Mouse (Mus musculus) liver (tissue): Measurements from ENCODE around the gene Ftcd.

ENCODE experiments used
- DNase-seq: peaks from one replicate; pipeline ENCODE4 v3.0.0-alpha.2; 2020; ENCODE audit warnings: mixed read lengths

Gene Ftcd

DNA sequence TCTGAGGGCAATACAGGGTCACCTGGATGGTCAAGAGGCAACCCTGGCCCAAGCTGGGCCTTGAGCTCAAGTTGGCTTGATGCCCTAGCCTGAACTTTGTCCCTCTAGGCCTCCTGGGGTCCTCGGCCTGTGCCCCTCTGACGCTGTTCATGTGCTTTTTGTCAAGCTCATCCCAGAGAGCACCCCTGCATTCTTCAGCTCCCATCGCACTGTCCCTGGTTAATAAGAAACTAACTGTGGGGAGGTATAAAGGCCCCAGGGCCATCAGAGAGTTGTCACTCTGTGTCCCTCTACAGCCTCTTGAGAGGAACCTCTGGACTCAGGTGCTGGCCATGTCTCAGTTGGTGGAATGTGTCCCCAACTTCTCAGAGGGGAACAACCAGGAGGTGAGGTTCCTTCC lies at the start of gene Ftcd:
TSS of gene Ftcd (plus strand) at position 275 of the 400 bp plus-strand sequence.
- DNase-seq: peak; percentile 35

DNA sequence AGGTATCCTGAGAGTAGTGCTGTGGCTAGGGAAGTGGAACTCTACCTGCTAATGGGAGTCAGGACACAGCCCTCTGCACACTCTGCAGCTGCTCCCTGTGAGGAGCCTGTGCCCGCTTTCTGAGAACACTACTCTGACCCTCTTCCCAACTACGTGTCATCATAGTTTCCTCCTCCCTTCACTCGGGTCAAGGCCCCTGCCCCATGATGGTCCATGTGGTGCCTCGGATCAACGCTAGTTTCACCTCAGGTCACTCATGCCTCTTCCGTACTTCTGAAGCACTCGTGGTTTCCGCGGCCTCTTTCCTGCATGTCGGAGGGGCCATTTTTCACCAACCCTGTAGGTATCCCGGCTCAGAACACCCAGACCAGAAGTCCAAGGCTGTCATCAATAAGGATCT lies 44.5 kb upstream of the Ftcd start:
- no peak for DNase-seq

DNA sequence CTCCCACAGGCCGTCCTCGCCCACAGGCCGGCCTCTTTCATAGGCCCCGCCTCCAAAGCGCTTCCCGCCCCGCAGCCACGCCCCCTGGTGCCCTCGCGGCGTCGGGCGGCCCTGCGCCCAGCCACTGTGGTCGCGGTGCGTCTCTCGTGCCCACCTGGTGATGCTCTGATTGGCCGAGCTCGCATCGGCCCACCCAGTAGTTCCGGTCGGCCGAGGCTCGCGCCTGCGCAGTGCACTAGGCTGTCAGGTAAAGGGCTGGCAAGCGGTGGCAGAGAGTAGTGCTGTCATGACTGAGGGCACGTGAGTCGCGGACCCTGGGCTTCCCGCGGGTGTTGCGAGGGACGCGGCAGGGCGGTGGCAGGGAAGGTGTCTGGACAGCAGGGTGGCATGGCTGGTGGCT lies 44.1 kb upstream of the Ftcd start, which contains the start of gene Lss:
TSS of gene Lss (plus strand) at position 214 of the 400 bp plus-strand sequence.
- peak; percentile 98 for DNase-seq

DNA sequence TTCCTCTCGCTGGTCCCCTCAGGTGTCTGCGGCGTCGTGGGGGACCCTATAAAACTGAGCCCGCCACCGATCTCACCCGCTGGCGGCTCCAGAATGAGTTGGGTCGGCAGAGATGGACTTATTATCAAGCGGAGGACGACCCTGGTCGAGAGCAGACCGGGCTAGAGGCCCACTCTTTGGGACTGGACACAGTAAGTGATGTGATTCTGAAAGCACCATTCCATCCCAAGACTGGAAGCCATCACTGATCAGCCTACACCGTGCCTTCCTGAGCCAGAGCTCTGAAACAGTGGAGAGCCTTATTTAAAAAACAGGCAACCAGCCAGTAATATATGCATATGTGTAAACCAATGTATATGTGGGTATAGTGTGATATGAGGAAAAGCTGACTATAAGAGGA lies 43.6 kb upstream of the Ftcd start:
- no peak for DNase-seq

DNA sequence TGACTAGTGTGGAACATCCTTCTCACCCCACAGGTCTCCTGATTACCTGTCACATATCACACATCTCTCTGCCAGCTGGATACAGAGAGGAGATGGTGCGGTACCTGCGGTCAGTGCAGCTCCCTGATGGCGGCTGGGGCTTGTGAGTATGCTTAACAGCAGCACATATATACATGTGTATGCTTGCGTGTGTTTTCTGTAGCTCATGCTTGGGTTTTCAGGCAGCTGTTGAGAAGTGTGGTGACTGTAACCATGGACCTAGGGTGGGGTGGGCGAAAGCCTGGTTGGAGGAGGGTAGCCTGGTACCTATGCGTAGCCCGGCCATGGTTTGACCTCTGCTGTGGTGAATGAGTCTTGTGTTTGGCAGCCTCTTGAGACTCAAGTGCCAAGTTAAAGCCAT lies 39.9 kb upstream of the Ftcd start:
- DNase-seq: no peak

DNA sequence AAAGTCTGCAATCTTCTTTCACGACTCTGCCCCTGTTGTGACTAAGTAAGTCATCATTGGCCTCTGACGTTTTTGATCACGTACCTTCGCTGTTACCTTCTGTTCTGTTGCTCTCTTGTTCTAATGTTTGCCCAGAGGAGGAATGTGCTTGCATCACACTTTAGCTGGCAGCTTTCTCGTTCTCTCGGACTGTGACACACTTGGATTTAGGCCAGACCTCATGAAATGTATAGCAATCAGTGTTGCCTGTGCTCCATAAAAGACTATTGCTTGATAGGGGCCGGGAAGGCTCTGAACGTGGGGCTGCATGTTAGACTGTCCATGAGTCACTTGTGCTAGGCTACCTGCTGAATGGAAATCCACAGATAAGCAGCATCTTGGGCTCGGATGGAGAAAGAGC lies 37.8 kb upstream of the Ftcd start:
- no peak for DNase-seq

DNA sequence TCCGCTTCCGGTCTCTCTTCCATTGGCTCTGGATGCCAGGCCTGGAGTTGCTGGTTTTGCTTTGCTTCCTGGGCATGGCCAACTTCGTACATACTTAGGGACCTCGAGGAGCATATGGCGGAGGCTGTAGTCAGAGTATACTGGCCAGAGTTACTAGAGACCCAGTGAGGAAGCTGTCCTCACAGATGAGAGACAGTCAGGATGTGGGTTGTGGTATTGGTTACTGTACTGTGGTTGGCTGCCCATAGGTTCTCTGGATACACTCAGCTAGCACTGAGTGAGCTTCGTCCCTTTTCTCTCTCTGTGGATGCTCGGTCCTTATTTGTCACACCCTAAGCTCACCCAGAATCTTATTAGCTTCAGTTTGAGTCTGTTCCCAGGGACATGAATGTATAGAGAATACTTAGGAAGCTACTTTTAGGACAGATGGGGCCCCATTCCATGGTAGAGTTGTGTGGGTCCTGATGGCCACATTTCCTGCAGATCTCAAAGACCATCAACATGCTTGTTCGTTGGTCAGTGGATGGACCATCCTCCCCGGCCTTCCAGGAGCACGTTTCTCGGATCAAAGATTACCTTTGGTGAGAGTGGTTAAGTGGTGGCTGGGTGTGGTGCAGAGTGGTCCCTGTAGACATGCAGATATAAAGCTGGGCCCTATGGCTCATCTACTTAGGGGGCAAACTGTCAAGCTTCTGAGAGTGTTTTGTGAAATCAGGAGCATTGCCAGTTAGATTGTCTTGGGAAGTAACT lies 33.9 kb upstream of the Ftcd start:
- DNase-seq: no peak

DNA sequence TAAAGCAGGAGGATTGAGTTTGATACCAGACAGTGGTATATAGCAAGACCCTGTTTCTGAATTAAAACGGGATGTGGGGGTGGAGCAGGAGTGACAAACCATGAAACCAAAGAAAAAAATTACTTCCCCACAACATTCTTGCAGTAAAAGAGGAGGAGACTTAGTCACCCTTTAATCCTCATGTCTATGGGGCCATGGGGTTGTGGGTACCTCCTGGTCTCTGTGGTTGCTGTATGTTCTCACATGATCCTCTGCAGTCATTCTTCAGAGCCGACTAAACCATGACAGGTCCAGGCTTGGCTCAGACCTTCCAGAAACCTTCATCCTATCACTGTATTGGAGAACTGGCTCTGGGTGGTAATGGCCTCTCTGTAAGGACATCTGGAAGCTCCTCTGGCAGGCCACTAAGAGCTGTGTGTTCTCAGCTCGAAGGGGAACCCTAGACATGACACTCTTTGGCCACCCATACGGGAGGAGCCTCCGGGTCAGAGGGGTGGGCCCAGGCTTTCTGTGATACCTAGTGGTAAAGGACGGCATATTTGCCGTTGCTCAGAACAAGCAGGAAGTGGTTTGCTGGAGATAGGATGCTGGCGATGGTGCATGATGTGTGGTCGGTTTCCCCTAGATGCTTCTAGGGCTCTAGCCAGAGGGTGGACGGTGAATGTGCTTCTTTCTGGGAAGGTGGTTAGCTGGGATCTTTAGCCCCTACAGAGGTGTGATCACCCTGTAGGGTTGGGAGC lies 32.6 kb upstream of the Ftcd start:
- no peak for DNase-seq

DNA sequence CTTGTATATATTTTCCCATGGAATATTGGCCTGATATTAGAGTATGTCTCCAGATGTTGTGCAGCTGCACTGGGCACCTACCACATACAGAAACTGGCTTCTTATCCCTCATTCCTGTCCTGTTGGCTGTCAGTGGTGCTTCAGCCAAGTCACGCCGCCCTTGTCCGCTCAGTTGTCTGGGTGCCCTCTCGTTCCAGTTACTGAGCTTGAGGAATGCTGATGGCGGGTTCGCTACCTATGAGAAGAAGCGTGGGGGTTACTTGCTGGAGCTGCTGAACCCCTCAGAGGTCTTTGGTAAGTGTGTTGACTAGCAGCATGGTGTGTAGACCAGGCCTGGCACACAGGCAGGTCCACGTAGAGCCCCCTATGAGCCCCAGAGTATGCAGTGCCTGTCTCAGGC lies 28.9 kb upstream of the Ftcd start:
- no peak for DNase-seq

DNA sequence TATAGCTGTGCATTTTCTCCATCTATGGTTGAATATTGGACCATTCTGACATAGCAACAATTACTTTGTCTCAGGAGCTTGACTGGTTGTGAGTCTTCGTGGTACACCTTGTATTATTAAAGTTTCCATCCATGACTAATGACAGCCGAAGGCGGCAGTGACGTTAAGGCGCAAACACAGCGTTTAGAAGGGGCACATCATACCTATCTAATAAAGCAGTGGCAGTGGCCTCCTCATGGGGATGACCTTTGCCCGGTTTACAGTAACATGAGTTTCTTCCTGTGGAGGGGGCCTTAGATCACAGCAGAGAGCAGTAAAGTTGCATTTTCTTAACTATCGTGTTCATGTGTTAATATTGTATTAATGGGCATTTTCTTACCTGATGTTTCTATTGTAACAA lies 27.2 kb upstream of the Ftcd start:
- DNase-seq: no peak

DNA sequence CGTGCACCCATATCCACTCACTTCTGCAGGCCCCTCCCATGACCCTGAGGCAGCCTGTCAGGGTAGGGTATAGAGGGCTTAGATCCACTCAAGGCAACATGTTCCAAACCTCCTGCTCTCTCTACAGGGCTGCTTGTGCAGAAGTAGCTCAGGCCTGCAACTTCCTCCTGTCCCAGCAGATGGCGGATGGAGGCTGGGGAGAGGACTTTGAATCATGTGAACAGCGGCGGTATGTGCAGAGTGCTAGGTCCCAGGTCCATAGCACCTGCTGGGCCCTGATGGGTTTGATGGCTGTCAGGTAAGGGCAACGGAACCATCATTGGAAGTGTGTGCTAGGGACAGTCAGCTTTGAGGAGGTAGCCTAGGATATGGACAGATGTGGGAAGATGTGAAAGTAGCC lies 25.0 kb upstream of the Ftcd start:
- DNase-seq: no peak

DNA sequence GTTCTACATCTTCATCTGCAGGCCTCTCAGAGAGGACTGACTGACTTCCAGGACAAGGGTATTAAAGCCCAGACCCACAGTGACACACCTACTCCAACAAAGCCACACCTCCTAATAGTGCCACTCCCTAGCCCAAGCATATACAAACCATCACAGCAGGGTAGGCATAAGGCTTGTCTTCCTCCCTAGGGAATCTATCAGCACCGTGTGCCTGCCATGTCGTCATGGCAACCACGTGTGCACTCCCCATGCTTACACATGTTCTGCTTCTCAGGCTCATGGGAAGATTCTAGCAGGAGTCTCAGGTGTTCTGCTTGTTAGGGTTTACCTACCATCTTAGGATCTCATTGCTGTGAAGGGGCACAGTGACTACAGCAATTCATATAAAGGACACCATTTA lies 23.9 kb upstream of the Ftcd start:
- no peak for DNase-seq

DNA sequence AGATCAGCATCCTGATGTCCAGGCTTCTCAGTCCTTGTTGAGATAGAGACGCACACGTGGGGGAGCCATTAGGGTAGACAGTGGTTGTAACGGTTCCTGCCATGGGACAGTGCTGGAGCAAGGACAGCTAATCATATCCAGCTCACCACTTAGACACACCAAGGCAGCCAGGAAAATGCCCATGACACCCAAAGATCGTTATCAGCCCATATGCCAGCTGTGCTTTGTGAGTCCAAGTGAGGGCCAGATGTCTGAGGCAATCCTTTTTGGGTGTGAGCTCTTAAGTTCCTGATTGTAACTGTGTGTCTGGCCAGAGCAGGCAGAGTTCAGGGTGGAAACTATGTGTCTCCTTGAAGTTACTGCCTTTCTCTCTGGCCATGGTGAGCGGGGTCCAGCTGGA lies 21.4 kb upstream of the Ftcd start:
- no peak for DNase-seq

DNA sequence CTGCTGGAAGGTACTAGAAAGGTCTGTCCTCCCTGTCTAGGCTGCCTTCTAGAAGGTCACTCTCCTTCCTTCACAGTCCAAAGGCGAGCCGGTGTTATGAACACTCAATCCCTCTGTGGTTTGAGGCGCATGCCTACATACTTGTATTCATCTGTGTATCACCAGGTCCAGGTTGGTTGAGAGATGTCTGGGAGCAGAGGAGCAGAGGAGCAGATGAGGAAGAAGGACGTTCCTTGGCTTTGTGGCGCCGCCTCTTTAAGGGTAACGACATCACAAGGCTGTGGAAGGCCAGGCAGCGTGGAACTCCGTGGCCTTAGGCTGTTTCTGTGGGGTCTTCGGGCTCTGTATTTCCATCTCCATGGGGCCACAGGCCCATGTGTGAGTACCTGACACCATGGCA lies 13.5 kb upstream of the Ftcd start, which contains the start of gene Spatc1l:
TSS of gene Spatc1l (plus strand) at position 301 of the 400 bp plus-strand sequence.
- DNase-seq: no peak

DNA sequence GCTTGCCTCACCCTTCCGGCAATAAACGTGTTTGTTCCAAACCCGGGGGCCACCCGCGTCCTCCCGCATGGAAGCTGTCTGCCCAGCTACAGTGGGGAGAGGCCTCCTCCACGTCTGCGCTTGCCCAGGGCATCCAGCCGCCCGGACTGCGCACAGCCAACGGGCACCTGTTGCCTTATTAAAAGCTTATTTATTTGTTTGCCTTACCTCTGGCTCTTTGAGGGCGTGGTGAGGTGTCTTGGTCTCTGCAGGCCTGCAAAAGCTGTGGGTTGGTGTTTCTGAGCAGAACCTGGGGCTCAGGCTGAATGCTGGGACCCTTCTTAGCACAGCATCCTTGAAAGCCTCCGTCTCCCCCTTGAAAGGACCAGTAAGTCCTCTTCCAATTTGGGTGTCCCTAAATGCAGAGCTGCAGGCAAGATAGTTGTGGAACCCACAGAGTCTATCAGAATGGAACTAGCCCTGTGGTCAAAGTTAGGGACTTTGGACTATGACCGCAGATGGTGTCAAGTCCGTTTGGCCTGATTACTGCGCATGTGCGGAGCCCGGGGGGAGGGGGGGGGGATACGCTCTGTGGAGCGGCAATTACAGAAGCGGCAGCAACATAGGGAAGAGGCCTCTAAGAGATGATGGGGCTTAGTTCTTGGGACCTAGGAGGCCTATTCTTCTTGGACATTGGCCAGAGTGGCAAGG lies 5.3 kb upstream of the Ftcd start:
- DNase-seq: no peak

DNA sequence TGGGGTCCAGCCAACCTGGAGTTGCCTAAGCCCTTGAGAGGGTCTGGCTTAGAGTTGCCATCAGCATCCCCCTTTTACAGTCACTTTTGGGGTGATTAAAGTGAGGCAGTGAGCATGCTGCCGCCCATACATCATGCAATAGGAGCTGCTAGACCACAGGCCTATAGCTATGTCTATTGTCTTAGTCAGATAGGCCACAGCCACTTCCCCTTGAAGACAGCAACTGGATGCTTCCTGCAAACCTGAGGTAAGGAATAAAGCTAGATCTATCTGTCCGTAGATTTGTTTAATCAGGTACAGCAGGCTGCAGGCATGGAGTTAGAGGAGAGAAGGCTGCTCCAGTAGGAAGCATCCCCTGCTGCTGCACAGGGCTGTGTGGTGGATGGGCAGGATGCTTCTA lies 4.4 kb upstream of the Ftcd start:
- DNase-seq: no peak

DNA sequence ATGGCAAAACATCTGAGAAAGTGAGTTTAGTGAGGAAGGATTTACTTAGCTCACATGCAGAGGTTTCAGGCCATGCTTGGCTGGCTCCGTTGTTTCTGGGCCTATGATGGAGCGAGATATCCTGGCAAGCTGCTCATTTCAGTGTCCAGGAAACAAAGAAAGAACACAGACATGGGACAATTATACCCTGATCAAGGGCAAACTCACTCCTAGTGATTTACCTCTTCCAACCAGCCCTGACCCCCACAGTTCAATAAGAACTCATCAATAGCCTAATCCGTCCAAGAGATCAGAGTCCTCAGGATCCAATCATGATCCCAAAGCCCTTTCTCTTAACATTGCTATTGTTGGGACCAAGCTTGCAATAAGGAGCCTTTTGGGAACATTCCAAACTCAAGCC lies 3.3 kb upstream of the Ftcd start:
- DNase-seq: no peak

DNA sequence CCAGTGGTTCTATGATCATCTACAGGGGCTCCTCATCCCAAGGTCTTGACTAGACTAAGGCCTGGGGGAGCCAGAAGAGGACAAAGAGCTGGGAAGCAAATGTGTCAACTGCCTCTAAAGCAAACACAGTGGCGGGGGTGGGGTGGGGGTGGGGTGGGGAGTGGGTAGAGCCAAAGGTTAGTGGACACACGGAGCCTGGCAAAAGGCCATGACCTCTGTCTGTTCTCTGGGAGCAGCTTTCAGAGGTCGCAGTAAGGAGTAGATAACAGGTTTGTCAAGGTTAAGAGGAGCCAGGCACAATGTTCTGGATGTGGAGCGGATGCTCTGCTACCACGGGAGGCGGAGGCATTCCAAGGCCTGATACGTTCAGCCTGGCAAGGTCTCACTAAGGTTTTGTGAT lies 1.5 kb downstream of the Ftcd start:
- DNase-seq: peak; percentile 61

DNA sequence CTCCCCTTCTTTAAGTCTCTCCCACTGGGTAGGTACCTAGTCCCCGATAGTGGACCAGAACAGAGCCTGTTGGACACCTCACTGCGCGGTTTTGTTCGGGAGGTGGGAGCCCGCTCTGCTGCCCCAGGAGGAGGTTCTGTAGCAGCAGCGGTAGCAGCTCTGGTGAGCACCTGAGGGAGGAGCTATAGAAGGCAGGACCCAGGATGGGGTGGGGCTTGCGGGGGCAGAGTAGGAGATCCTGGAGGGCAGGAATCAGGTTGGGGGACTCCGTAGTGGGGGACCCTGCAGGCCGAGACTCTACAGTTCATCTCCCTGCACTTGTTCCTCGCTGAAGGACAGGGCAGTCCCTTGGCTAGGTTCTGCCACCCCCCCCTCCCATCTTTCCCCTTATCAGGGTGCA lies 8.7 kb downstream of the Ftcd start:
- no peak for DNase-seq

DNA sequence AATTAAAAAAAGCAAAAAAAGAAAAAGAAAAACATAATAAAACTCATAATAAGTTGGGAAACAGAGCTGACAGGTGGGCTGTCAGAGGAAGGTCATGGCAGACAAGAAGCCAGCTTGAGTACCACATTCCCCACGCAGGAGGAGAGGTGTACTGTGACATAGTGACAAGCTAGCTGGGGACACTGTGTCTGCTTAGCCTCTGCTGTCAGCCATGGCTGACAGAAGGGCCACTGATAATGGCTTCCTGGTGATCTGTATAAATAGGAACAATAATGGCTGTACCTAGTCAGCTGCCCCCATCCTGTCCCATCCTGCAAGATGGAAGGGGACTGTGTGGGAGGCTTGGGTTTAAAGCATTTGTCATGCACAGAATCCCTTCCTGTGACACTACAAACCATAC lies 10.7 kb downstream of the Ftcd start:
- DNase-seq: no peak

DNA sequence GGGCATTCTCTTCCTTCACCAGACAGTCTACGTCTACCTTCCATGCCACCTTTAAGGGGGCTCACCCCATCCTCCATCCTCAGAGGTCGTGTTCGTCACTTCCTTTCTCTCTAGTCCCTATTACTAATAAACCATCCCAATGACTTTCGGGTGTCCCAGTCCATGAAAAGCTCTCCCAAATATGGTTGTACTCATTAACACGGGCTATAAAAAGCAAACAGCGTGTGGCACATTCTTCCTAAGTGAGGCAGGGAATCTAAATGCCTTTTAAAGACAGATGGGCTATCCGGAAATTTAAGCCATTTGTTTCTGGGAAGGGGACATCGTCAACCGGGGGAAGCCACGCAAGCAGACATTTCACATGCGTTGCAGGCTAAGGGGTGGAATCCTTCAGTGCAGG lies 14.7 kb downstream of the Ftcd start:
- DNase-seq: no peak

DNA sequence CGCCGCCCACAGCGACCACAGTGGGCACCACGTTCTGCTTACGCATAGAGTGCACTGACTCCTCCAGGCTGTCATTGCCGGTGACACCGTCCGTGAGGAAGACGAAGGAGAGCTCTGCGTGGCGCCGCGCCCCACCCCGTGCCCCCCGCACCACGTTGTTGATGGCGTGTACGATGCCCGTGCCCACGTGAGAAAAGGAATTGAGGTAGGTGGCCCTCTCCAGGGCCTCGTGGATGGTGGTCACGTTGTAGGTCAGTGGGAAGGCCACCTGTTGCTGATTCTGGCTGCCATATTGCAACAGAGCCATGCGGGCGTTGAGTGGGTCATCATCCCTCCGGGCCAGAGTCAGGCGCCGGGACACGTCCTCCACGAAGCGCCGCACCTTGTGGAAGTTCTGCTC lies 20.9 kb downstream of the Ftcd start:
- no peak for DNase-seq

DNA sequence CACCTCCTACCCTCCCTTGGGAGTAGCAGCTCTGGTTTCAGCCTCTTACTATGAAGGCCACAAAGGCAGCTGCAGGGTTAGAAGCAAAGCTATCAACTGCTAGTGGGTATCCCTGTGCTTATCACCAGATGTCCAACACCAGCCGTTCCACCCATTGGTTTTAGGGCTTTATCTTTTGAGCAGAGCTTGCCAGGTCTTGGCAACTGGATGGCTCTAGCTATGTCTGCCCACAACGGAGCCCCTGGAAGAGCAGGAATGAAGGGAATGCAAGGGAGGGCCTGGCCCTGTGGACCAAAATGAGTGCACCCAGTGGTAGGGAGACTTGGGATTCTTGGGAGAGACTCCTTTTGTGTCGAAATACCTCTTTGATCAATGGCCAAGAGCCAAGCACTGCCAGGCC lies 27.2 kb downstream of the Ftcd start:
- DNase-seq: no peak

DNA sequence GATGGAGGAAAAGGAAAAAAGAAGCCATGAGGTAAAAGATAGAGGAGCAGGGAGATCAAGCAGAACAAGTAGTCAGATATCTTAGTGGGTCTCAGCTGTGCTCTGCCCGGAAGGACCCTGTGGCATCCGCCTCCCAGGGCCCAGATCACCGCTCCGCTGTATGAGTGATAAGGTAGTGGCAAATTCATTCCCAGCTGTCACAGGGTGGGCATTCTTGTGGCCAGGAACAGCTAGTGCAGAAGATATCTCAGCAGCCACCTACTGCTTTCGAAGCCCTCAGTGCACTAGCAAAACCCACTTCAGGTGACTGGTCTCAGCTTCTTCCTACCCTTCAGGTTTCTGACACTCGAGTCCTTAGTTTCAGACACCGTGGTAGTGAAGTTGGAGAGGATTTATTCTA lies 37.0 kb downstream of the Ftcd start:
- DNase-seq: no peak
